Mouse (Mus musculus): ENCODE measurements around the gene Ndufa11.

Gene Ndufa11

DNA sequence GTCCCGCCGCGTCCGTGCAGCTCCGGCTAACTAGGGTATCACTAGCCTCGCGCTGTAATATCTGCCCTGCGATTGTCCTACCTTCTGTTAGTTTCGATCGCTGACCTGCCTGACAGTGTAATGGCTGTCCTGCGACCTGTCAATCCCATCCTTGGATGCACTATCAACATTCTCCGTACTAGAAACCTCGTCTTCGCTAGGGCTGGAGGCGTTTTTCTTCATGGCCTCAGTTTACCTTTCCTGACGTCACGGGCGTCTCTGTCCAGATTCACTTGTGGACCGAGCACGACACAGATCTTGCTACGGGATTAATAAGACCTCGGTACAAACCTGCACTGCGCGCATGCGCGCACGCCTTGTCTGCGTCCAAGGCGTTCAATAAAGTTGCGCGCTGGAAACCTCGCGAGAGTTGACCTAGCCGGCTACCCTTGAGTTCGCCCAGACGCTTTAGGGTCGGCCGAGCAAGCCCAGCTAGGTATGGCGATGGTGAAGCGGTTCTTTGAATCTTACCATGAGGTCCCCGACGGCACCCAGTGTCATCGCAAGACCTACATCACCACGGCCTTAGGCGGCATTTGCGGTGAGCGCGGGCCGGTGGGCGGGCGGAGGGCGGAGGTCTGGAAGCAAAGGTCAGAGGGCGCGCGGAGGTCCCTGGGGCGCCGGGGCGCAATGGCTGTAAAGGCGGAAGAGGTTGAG is at the start of gene Ndufa11, which contains the start of gene Vmac:
Ndufa11 (plus strand) TSS at position 405 of the 696 bp plus-strand sequence.
Vmac (minus strand) TSS at position 660 of the 696 bp plus-strand sequence.
- peak; percentile 98 for DNase-seq

DNA sequence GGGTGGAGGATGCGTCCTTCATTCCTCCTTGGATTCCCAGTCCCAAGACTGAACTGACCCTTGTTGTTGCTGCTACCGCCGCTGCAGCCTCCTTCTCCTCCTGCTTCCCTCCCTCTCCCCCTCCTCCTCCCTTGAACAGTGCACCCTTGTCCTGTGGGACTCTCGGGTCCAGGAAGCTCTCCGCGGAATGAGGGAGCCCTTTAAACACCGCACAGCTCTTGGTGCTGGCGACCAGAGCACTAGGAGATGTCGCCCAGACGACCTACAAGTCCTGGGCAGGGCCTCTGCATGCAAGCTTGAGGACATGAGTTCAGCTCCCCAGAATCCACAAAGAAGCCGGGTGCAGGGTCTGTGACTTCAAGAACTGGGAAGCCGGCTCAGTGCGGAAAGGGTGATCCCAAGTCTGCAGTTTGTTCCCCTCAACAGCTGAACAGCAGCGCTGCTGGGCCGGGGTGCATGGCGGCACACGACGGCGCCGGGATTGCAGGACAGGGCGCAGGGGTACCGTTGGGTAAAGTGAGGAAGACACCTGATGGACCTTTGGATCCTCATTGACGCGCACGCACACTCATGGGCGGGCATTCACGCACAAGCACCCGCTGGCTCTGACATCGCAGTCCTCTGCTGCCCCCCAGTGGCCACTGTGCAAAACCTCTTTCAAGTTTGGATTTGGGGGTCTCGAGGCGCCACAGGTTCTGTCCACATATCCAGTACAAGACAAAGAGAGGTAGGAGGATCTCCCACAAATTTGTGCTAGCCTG is 49.0 kb upstream of the Ndufa11 start:
- peak; percentile 91 for DNase-seq

DNA sequence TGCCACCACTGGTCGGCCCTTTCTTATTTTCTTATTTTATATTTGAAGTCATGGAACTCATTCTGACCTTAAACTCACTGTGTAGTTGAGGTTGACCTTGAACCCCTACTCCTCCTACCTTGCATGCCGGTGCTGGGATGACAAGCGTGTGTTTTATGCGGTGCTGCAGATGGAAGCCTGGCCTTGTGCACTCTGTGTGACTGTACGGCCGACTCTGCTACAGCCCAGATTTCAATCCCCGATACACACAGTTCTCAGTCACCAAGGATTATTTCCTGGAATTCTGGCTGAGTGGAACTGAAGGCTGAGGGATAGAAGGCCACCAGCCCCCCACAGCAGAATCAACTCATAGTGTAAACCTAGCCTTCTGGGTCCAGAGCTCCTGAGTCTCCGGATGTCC is 47.8 kb upstream of the Ndufa11 start:
- no peak for DNase-seq

DNA sequence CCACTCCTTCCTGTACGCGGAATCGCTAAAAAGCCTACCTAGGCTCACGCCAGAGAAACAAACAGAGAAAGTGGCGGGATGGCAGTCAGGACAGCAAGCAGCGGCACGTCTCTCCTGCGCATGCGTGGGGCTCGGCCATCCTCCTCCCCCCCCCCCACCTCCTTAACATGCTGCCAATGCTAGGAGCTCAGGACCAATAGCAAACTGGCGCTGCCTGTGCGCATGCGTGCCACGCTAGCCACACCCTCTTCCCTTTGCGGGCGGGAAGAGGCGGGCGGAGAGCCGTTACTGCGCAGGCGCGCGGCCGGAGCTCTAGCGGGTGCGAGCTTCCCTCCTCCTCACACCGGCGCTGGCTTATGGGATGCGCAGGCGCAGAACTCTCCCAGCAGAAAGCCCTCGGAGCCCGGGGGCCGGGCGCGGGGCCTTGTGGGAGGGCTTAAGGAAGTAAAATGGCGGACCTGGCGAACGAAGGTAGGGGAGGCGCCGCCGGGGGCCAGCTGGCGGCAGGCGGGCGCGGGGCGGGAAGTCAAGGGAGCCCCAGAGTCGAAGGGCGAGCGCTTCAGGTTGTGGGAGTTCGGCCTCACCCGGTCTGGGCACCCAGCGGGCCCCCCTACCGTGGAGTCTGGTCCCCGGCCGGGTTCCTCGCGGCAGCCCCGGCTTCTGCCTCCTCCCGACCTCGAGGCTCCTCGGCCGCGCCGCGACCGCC is 44.5 kb upstream of the Ndufa11 start, which contains the start of gene Ranbp3:
Ranbp3 (plus strand) TSS at position 354 of the 706 bp plus-strand sequence.
- peak; percentile 99 for DNase-seq

DNA sequence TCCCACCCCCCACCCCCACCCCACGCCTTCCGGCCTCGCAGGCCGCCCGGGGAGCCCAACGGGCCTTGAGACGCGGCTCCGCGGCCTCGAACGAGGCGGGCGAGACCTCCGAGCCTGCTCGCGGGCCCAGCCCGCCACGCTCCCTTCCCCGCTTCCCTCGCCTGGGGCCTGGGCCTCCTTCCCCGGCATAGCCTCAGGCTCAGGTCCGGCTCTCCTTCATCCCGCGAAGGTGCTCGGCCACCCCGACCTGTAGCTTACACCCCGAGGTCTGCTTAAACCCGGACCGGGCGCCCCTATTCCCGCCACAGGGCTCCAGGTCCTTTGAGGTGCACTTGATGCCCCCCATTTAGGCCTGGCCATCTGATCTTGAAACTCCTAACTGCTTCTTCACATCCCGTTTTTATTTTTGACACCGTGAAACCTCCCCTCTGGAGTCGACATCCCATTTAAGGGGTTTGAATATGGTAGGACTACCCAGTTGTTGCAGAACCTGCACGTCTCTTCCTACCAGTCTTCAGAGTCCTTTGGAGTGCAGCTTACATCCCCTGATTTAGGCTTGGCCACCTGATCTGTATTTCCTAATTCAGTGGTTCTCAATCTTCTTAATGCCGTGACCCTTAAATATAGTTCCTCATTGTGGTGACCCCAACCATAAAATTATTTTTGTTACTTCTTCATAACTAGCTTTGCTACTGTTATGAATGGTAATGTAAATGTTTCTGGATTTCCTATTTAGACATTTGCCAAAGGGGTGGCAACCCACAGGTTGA is 43.7 kb upstream of the Ndufa11 start:
- peak; percentile 23 for DNase-seq

DNA sequence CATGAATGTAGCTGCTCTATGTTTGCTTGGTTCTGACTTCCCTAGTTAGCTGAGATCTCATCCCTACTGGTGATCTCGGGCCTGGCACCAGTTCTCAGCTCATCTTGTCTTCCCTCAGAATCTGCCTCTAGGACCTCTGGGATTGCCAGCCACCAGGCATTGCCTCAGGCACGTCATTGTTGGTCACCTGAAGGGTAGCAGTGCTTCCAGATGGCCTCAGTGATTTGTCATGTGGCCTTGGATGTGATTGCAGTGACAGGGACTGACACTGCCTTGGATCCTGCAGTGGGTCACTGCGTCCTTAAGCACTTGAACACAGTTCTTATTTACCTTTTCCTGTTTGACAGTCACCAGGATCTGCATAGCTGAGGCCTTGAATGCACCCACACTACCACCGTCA is 35.8 kb upstream of the Ndufa11 start:
- no peak for DNase-seq

DNA sequence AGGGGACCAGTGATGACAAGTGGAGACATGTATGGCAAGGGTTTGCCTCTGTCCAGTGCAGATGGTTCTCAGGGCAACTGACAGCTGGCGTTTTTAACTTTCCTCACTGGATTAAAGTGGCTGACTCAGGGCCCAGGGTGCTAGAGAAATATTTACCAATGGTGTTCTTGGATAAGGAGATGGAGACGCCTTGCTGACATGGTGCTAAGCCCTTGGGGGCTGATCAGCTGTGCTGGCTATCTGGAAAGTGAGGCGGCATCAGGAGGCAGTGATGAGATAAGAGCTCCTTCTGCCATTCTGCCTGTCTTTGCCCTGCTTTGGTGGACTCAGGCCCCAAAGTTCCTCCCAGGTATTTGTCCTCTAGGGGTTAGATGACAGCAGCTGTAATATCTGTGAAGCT is 34.7 kb upstream of the Ndufa11 start:
- DNase-seq, result no peak

GRCm38 (mm10) chr17:56683546-56684140 is 33.9 kb upstream of the Ndufa11 start:
- no peak for DNase-seq

DNA sequence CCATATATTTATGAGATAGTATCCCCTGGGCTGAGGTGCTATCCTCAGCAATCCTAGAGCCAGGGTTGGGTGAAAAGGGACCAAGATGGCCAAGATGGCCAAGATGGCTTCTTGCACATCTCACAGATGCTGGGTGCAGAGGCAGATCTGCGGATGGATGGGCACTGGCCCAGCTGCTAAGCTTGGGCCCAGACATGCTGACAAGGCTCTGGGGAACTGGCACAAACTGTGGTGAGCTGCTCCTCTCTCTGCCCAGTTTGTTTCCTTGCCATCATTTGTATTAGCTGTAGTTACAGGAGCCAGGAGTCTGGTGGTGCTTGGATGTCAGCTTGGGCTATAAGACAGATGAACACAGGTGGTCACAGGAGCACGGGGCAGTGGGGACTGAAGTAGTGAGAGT is 32.9 kb upstream of the Ndufa11 start:
- DNase-seq, result no peak

GRCm38 (mm10) chr17:56686801-56687200 is 30.8 kb upstream of the Ndufa11 start:
- DNase-seq, result no peak

DNA sequence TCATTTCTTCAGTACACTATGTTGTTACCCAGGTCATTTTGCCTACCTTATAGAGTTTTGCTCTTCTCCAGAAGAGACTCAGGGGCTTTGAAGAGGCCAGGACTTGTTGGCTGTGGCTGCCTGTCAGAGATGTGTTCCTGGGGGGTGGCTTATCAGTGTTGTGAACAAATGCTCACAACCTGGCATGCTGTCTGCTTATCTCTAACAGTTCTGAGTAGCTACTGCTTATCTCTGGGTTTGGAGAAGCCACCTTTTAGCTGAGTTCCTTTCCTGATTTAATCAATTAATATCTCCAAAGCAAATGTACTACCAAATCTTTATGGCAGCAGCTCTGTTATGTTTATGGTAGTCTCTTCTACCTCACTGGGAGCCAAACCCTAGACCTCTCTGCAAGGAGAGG is 29.5 kb upstream of the Ndufa11 start:
- no peak for DNase-seq

GRCm38 (mm10) chr17:56688689-56689088 is 28.9 kb upstream of the Ndufa11 start:
- no peak for DNase-seq

DNA sequence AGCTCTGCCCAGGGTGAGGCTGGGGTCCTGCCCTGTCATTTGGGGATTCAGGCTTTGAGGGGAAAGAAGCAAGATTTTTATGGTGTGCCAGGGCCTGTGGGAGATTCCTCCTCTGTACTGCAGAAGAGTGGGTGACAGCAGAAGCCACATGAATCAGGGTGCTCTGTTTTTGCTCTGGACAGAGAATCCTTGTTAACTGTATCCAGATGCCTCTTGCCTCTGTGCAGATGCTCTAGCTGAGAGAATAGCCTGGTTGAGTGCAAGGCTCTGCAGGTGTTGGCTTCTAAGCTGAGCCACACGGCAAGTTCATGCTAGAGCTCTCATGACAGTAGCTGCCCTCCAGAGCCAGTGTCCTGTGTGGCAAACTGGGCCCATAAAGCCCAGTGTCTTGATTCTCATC is 24.2 kb upstream of the Ndufa11 start:
- DNase-seq, result no peak

DNA sequence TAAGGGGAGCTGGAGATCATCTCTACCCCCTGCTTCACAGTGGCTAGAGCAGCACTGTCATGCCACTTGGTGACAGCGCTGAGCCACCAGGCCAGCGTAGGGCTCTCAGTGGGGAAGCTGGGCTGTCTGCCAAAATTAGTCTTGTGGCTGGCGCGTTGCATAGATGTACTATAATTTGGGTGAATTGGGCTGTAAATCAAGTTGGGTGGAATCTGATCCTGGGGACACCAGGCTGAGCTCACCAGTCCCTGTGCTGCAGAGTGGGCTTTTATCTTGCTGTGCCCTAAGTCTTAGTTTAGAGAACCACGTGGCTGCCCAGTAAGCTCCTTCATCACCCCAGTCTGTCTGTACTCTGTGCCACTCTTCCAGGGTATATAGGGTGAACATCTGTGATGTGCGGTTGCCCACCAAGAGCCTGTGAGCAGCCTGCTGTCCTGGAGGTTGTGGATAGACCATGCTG is 23.7 kb upstream of the Ndufa11 start:
- DNase-seq, result peak; percentile 60

GRCm38 (mm10) chr17:56700451-56700850 is 17.1 kb upstream of the Ndufa11 start:
- no peak for DNase-seq

DNA sequence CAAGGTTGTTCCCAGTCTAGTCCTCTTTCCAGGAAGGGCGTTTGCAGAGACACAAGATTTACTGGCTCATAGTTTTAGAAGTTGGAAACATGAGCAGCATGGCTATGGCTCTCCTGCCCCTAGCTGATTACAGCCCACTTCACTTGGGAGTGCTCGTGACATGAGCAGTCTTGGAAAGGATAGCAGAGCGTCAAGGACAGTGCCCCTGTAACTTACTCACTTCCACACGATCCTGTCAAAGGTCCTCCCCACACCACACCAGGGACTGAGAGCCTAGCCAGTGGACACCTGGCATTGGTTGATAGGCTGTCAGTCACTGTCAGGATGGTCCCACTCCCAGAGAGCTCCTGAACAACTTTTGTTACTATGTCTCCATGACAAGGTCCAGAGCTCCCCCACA is 14.5 kb upstream of the Ndufa11 start:
- DNase-seq, result no peak

GRCm38 (mm10) chr17:56706515-56706914 is 11.1 kb upstream of the Ndufa11 start:
- DNase-seq, result no peak

- DNase-seq, result no peak
Observed at GRCm38 (mm10) chr17:56708692-56709091, 8.9 kb upstream of the Ndufa11 start.

- DNase-seq, result no peak
Observed at GRCm38 (mm10) chr17:56709708-56710107, 7.9 kb upstream of the Ndufa11 start.

DNA sequence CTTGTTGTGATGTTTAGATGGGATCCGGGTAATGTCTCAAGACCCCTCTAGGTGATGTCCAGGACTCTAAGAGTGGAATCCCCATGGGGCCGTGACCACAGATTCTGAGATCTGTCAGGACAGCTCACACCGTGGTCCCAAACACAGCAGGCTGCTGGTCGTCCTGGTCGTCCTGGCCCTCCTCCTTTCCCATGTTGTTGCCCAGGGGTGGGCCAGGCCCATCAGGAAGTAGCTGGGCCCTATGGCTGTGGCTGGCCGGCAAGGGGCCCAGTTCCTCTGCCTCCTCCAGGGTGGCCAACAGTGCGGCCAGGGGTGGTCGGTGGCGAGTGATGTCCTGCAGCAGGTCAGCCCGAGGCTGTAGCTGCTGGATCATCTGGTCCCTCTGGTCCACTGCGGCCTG is 2.2 kb upstream of the Ndufa11 start:
- DNase-seq, result no peak

DNA sequence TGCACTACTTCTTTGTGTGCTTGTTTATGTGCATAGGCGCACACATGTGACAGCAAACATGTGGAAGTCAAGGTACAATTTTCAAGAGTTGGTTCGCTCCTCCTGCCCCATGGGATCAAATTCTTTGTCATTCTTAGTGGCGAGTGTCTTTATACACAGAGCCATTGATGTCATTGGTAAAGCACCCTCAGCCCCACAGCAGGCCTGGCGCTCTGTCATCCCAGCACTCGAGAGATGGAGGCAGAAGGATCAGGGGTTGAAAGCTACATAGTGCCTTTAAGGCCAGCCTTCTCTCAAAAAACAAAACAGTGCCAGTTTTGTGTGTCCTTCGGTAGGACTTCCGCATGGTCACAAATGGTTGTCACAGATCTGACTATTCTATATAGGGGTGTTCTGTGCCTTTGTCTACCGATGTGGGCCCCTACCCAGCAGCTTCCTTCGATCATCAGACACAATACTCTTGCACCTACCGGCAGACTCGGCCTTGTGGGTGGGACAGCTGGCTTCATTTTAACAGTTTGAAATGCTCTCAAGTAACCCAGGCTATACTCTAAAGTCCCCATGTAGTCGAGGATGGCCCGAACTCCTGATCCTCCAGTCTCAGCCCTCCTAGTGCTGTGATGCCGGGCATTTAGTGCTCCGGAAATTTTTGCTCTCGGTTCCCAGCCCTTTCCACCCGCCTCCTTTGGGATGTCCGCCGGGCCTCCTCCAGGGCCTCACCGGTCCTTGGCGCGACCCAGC is 1.5 kb upstream of the Ndufa11 start:
- no peak for DNase-seq

Data from right cerebral cortex, postnatal 14 days (tissue).